Mouse (Mus musculus) neural tube, embryonic 14.5 days (tissue): ENCODE measurements around the gene Mfsd5. TPM values are rescaled to one million over a fixed set of nuclear protein-coding genes. Genes with fewer than 3 reads are reported as not detected.

Source experiments
- ATAC-seq: fragments of 200-750 bp; cut with Nextera tagmentation; 2 replicates; pipeline ENCODE4 v1.8.0; 2017; ENCODE audit warnings: low read depth, mild to moderate bottlenecking, moderate TSS enrichment, moderate library complexity
- H3K27ac ChIP-seq: fragments of 300-500 bp; sonication (generic); 2 replicates; pipeline ENCODE4 v1.5.1; 2014; ENCODE audit warnings: low read depth, mild to moderate bottlenecking, control low read depth, low read length, moderate library complexity, mixed read lengths
- H3K27me3 ChIP-seq: fragments of 300-500 bp; sonication (generic); 2 replicates; pipeline ENCODE4 v1.6.1; 2014; ENCODE audit warnings: low read length; ENCODE audit not compliant: control insufficient read depth, insufficient read depth
- H3K36me3 ChIP-seq: fragments of 300-500 bp; sonication (generic); 2 replicates; pipeline ENCODE4 v1.6.1; 2014; ENCODE audit warnings: low read length, mixed read lengths; ENCODE audit not compliant: control insufficient read depth, insufficient read depth
- H3K4me1 ChIP-seq: fragments of 300-500 bp; sonication (generic); 2 replicates; pipeline ENCODE4 v1.6.1; 2014; ENCODE audit warnings: low read length; ENCODE audit not compliant: control insufficient read depth, insufficient read depth
- H3K4me2 ChIP-seq: fragments of 300-500 bp; sonication (generic); 2 replicates; pipeline ENCODE4 v1.6.1; 2014; ENCODE audit warnings: mild to moderate bottlenecking, low read depth, low read length, control low read depth
- H3K4me3 ChIP-seq: fragments of 300-500 bp; sonication (generic); 2 replicates; pipeline ENCODE4 v1.5.1; 2014; ENCODE audit warnings: low read depth, low read length, control low read depth, mixed read lengths
- H3K9ac ChIP-seq: fragments of 300-500 bp; sonication (generic); replicated peaks from 2 replicates; pipeline ENCODE4 v1.6.1; 2014; ENCODE audit warnings: low read depth, mild to moderate bottlenecking, control low read depth, low read length, mixed read lengths
- H3K9me3 ChIP-seq: fragments of 300-500 bp; sonication (generic); 2 replicates; pipeline ENCODE4 v1.6.1; 2016; ENCODE audit warnings: low read length; ENCODE audit not compliant: control insufficient read depth
- WGBS: fragments of 180-500 bp; shearing (Covaris S2); extraction: QIAGEN DNeasy Blood & Tissue Kit; methylation state at CpG from one replicate; pipeline ENCODE4 v1.1.7; 2014; 5-methylcytosine and 5-hydroxymethylcytosine counted together
- polyA plus RNA-seq: library from polyadenylated mRNA; unstranded; fragments of >200 nt; fragmentation: Nextera tagmentation; extraction: Ambion mirVana; gene quantifications from 2 replicates; pipeline ENCODE4 v1.2.1, GENCODE M21; 2014

Gene Mfsd5
- polyA plus RNA-seq, 1 experiment from 2014 or later, result 54.0 TPM

GRCm38 (mm10) chr15:102256431-102257201 is 22.6 kb upstream of the Mfsd5 start:
- Histone ChIP-seq H3K9ac (peak overlapping the region; percentile 47), H3K27ac (no peak overlapping the region), H3K36me3 (no peaks in the 10 kb centered on the region), H3K9me3 (no peaks in the 10 kb centered on the region), H3K4me2 (peak overlapping the region; percentile 92), H3K27me3 (peaks cover 13% of the 10 kb centered on the region; the same call in 1 of the 2 replicates), H3K4me1 (peaks cover 4% of the 10 kb centered on the region; the same call in 1 of the 2 replicates), H3K4me3 (peak overlapping the region; percentile 50)
- ATAC-seq, result peak; percentile 9; the same call in 1 of the 2 replicates
- WGBS, result 7% methylated on average over 22 of the region's 22 CpGs

GRCm38 (mm10) chr15:102257202-102258075 is 21.8 kb upstream of the Mfsd5 start, which contains the start of gene Rarg:
Gene Rarg (minus strand): TSS chr15:102257517.
- peak; percentile 42; the same call in 1 of the 2 replicates for ATAC-seq
- H3K4me1 ChIP-seq, result peaks cover 4% of the 10 kb centered on the region; the same call in 1 of the 2 replicates
- peak within 1 kb of the TSS; percentile 47 for H3K9ac ChIP-seq
- WGBS, result 1% methylated on average over 37 of the region's 46 CpGs
- peaks cover 13% of the 10 kb centered on the region; the same call in 1 of the 2 replicates for H3K27me3 ChIP-seq
- peak within 1 kb of the TSS; percentile 92 for H3K4me2 ChIP-seq
- H3K9me3 ChIP-seq, result no peaks in the 10 kb centered on the region
- H3K36me3 ChIP-seq, result no peaks in the 10 kb centered on the region
- H3K27ac ChIP-seq, result no peak within 1 kb of the TSS
- peak within 1 kb of the TSS; percentile 50 for H3K4me3 ChIP-seq

DNA sequence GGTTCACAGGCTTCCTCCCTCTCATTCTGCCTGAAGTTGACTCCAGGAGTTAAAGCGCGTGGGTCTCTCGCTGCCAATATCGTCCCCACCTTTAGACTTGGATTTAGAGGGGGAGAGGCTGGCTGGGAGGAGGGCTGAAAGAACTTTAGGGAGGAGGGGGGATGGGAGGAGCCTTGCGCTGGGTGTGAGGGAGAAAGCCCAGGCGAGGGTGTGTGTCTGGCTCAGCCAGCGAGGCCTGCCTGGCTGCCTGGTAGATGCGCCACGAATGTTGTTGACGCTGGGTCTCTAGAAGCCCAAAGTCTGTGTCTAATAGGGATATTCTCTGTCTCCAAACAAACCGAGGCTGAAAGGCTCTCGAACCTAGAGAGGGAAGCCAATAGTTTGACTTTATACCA is 21.2 kb upstream of the Mfsd5 start:
- Histone ChIP-seq H3K9me3 (no peaks in the 10 kb centered on the region), H3K4me3 (peak overlapping the region; percentile 50), H3K27me3 (peaks cover 13% of the 10 kb centered on the region; the same call in 1 of the 2 replicates), H3K27ac (no peak overlapping the region), H3K36me3 (no peaks in the 10 kb centered on the region), H3K9ac (no peak overlapping the region), H3K4me2 (peak overlapping the region; percentile 92), H3K4me1 (peaks cover 4% of the 10 kb centered on the region; the same call in 1 of the 2 replicates)
- WGBS, result 6% methylated on average over 12 of the region's 12 CpGs
- ATAC-seq, result no peak

GRCm38 (mm10) chr15:102258581-102259253 is 20.5 kb upstream of the Mfsd5 start:
- Histone ChIP-seq H3K4me2 (no peak overlapping the region), H3K9ac (no peak overlapping the region), H3K27me3 (peaks cover 13% of the 10 kb centered on the region; the same call in 1 of the 2 replicates), H3K9me3 (no peaks in the 10 kb centered on the region), H3K4me1 (peaks cover 4% of the 10 kb centered on the region; the same call in 1 of the 2 replicates), H3K27ac (no peak overlapping the region), H3K36me3 (no peaks in the 10 kb centered on the region), H3K4me3 (no peak overlapping the region)
- WGBS, result 16% methylated on average over 11 of the region's 11 CpGs
- ATAC-seq, result no peak

- no peak for ATAC-seq
- Histone ChIP-seq H3K27ac (no peak overlapping the region), H3K4me2 (no peak overlapping the region), H3K9ac (no peak overlapping the region), H3K36me3 (no peaks in the 10 kb centered on the region), H3K4me3 (no peak overlapping the region), H3K27me3 (peaks cover 8% of the 10 kb centered on the region; the same call in 1 of the 2 replicates), H3K9me3 (no peaks in the 10 kb centered on the region), H3K4me1 (peaks cover under 1% of the 10 kb centered on the region; the same call in 1 of the 2 replicates)
- WGBS, result 60% methylated on average over 7 of the region's 7 CpGs
Observed at GRCm38 (mm10) chr15:102262582-102262981, 16.7 kb upstream of the Mfsd5 start.

- no peak overlapping the region for H3K27ac ChIP-seq
- H3K4me2 ChIP-seq, result no peak overlapping the region
- H3K4me1 ChIP-seq, result no peaks in the 10 kb centered on the region
- WGBS, result 80% methylated on average over 2 of the region's 2 CpGs
- H3K36me3 ChIP-seq, result no peaks in the 10 kb centered on the region
- no peak overlapping the region for H3K9ac ChIP-seq
- H3K27me3 ChIP-seq, result peaks cover 5% of the 10 kb centered on the region; the same call in 1 of the 2 replicates
- H3K9me3 ChIP-seq, result no peaks in the 10 kb centered on the region
- no peak for ATAC-seq
- no peak overlapping the region for H3K4me3 ChIP-seq
Observed at GRCm38 (mm10) chr15:102263037-102263436, 16.2 kb upstream of the Mfsd5 start.

DNA sequence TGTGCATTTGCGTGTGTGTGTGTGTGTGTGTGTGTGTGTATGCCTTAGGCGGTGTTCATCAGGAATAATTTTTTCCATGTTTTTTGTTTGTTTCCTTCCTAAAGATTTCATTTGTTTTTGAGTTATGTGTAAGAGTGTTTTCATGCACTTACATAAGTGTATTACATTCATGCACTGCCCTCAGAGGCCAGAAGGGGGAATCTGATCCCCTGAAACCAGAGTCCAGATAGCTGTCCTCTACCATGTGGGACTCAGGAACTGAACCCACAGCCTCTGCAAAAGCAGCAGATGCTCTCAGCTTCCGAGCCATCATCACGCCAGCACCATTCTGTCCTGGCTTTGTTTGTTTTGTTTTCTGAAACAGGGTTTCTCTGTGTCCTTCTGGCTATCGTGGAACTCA is 13.7 kb upstream of the Mfsd5 start:
- H3K4me1 ChIP-seq, result no peaks in the 10 kb centered on the region
- H3K4me3 ChIP-seq, result no peak overlapping the region
- no peak overlapping the region for H3K27ac ChIP-seq
- no peak overlapping the region for H3K9ac ChIP-seq
- no peak overlapping the region for H3K4me2 ChIP-seq
- no peaks in the 10 kb centered on the region; the same call in 1 of the 2 replicates for H3K27me3 ChIP-seq
- H3K36me3 ChIP-seq, result no peaks in the 10 kb centered on the region
- no peak for ATAC-seq
- WGBS, result 87% methylated on average over 5 of the region's 5 CpGs
- no peaks in the 10 kb centered on the region for H3K9me3 ChIP-seq

- Histone ChIP-seq H3K4me3 (no peak within 1 kb of the TSS), H3K36me3 (no peaks in the 10 kb centered on the region), H3K4me1 (no peaks in the 10 kb centered on the region), H3K27me3 (no peaks in the 10 kb centered on the region; the same call in 1 of the 2 replicates), H3K9ac (no peak within 1 kb of the TSS), H3K9me3 (no peaks in the 10 kb centered on the region), H3K27ac (no peak within 1 kb of the TSS), H3K4me2 (peak within 1 kb of the TSS; percentile 2; the same call in 1 of the 2 replicates)
- WGBS, result 14% methylated on average over 18 of the region's 21 CpGs
- ATAC-seq, result no peak
Observed at GRCm38 (mm10) chr15:102270274-102270960, 8.8 kb upstream of the Mfsd5 start, which contains the start of gene Gm9918. Gene Gm9918 (plus strand): TSS chr15:102270563.
